Mouse (Mus musculus): ENCODE measurements around the gene Zfp653. TPM values are rescaled to one million over a fixed set of nuclear protein-coding genes. Genes with fewer than 3 reads are reported as not detected.

The Zfp653 gene
- polyA plus RNA-seq, 1 experiment: 8.0 TPM

DNA sequence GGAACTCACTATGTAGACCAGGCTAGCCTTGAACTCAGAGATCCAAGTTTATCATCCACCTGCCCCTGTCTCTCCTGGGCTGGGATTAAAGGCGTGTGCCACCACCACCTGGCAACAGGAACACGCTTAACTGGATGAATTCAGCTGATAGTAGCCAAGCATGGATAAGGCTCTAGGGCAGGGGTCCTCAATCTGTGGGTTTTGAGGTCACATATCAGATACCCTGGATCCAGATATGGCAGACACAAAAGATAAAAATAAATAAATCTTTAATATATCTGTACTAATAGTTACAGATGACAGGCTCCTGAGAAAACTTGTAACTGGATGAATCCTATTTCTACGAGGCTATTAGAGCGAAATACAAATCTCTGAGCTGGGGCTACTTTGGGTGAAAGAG lies 44.5 kb upstream of the Zfp653 start:
- H3K79me2 ChIP-seq (ENCODE audit: control insufficient read depth, insufficient read depth): peaks cover 30% of the 10 kb centered on the region
- TF ChIP-seq CTCF (IDR thresholded peaks at IDR 0.05; ENCODE audit: control insufficient read depth, insufficient read depth, insufficient read length): no peak
- TF ChIP-seq MYOD1 (IDR thresholded peaks at IDR 0.05; ENCODE audit: control insufficient read depth, insufficient read length, low read depth): no peak
- TF ChIP-seq USF1 (IDR thresholded peaks at IDR 0.05; ENCODE audit: low read depth): no peak
- no peak for TF ChIP-seq MAX (IDR thresholded peaks at IDR 0.05)
- TF ChIP-seq MYOG (IDR thresholded peaks at IDR 0.05; ENCODE audit: control insufficient read depth, extremely low read depth, insufficient read length): no peak
- no peak for TF ChIP-seq CEBPB (IDR thresholded peaks at IDR 0.05; ENCODE audit: low read depth)
- no peak for TF ChIP-seq FOSL1 (IDR thresholded peaks at IDR 0.05; ENCODE audit: insufficient read depth, low read length, poor library complexity, severe bottlenecking)
- H3K4me3 ChIP-seq (ENCODE audit: insufficient read depth, poor library complexity, severe bottlenecking): no peak overlapping the region
- H3K79me3 ChIP-seq (ENCODE audit: low read depth): peaks cover 16% of the 10 kb centered on the region
- H3K36me3 ChIP-seq (ENCODE audit: control insufficient read depth, insufficient read depth): peaks cover 15% of the 10 kb centered on the region
- H3K27me3 ChIP-seq (ENCODE audit: control insufficient read depth, insufficient read depth, insufficient read length): no peaks in the 10 kb centered on the region
- no peak overlapping the region for H3ac ChIP-seq (ENCODE audit: control insufficient read depth, insufficient read length, low read depth)

DNA sequence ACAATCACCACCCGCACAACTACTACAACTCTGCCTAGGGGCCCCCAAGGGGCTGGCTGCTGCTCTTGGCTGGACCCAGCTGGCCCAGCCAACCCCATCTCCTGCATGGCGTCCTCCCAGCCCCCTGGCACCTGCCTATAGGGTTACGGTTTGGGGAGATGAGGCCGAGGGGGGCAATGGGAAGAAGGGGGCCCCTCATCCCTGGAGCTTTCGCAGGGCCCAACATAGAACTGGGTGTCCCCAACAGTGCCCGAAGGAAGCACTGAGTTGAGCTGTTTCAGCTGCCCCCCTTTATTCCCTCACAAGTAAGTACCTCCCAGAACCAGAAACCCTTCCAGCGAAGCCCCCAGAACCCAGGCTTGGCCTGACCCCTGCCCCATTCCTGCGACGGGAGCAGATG lies 37.0 kb upstream of the Zfp653 start:
- no peak for TF ChIP-seq MYOD1 (IDR thresholded peaks at IDR 0.05; ENCODE audit: control insufficient read depth, insufficient read length, low read depth)
- Histone ChIP-seq H3ac (ENCODE audit: control insufficient read depth, insufficient read length, low read depth) (no peak overlapping the region), H3K4me3 (ENCODE audit: insufficient read depth, poor library complexity, severe bottlenecking) (no peak overlapping the region), H3K79me3 (ENCODE audit: low read depth) (no peaks in the 10 kb centered on the region), H3K27me3 (ENCODE audit: control insufficient read depth, insufficient read depth, insufficient read length) (no peaks in the 10 kb centered on the region), H3K79me2 (ENCODE audit: control insufficient read depth, insufficient read depth) (no peaks in the 10 kb centered on the region), H3K36me3 (ENCODE audit: control insufficient read depth, insufficient read depth) (peaks cover 12% of the 10 kb centered on the region)

GRCm38 (mm10) chr9:22099922-22100321 lies 28.7 kb upstream of the Zfp653 start:
- H3K4me3 ChIP-seq (ENCODE audit: insufficient read depth, poor library complexity, severe bottlenecking): no peak overlapping the region
- no peaks in the 10 kb centered on the region for H3K27me3 ChIP-seq (ENCODE audit: control insufficient read depth, insufficient read depth, insufficient read length)

DNA sequence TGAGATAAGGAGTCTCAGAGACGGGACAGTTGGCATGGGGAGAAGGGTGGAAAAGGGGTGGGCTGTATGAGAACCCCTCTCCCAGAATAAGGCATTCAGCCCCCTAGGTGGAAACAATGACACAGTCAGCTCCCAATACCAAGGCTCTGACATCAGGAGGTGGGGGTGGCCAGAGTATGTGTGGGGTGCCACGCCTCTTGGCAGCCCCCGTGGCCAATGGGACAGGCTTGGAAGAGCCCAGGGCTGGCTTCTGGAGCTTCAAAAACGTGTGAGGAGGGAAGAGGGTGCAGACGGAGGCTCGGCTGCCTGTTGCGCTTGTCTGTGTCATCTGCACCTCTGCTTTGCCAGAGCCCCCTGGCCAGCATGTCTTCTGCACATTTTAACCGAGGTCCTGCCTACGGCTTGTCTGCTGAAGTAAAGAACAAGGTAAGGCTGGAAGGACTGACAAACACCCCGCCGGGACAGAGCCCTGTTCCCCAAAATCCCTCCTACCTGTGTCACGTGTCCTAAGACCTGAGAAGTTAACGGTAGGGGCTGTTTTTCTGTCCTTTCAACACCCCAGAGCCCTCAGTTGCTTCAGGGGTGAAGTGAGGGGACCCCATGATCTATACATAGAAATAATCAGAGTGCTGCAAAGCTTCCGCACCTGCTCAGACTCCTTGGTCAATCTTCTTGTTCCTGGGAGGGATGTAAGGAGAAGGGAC lies 28.0 kb upstream of the Zfp653 start, which contains the start of gene Cnn1:
TSS of gene Cnn1 (plus strand) at position 224 of the 704 bp plus-strand sequence.
- no peaks in the 10 kb centered on the region for H3K79me3 ChIP-seq (ENCODE audit: low read depth)
- H3K36me3 ChIP-seq (ENCODE audit: control insufficient read depth, insufficient read depth): no peaks in the 10 kb centered on the region
- peak within 1 kb of the TSS; percentile 62 for H3ac ChIP-seq (ENCODE audit: control insufficient read depth, insufficient read length, low read depth)
- H3K27me3 ChIP-seq (ENCODE audit: control insufficient read depth, insufficient read depth, insufficient read length): no peaks in the 10 kb centered on the region
- H3K79me2 ChIP-seq (ENCODE audit: control insufficient read depth, insufficient read depth): no peaks in the 10 kb centered on the region
- no peak for TF ChIP-seq CEBPB (IDR thresholded peaks at IDR 0.05; ENCODE audit: low read depth)
- no peak for TF ChIP-seq MAX (IDR thresholded peaks at IDR 0.05)
- no peak for TF ChIP-seq MYOD1 (IDR thresholded peaks at IDR 0.05; ENCODE audit: control insufficient read depth, insufficient read length, low read depth)
- TF ChIP-seq MYOG (IDR thresholded peaks at IDR 0.05; ENCODE audit: control insufficient read depth, extremely low read depth, insufficient read length): no peak
- peak; percentile 53 for TF ChIP-seq USF1 (IDR thresholded peaks at IDR 0.05; ENCODE audit: low read depth)
- TF ChIP-seq FOSL1 (IDR thresholded peaks at IDR 0.05; ENCODE audit: insufficient read depth, low read length, poor library complexity, severe bottlenecking): no peak
- TF ChIP-seq CTCF (IDR thresholded peaks at IDR 0.05; ENCODE audit: control insufficient read depth, insufficient read depth, insufficient read length): no peak
- no peak within 1 kb of the TSS for H3K4me3 ChIP-seq (ENCODE audit: insufficient read depth, poor library complexity, severe bottlenecking)

More at GRCm38 (mm10) chr9:22099922-22100321, 28.7 kb upstream of the Zfp653 start:
- Histone ChIP-seq H3K36me3 (ENCODE audit: control insufficient read depth, insufficient read depth) (no peaks in the 10 kb centered on the region), H3K79me3 (ENCODE audit: low read depth) (no peaks in the 10 kb centered on the region), H3K79me2 (ENCODE audit: control insufficient read depth, insufficient read depth) (no peaks in the 10 kb centered on the region), H3ac (ENCODE audit: control insufficient read depth, insufficient read length, low read depth) (peak overlapping the region; percentile 62)
- TF ChIP-seq CEBPB (IDR thresholded peaks at IDR 0.05; ENCODE audit: low read depth) (no peak), USF1 (IDR thresholded peaks at IDR 0.05; ENCODE audit: low read depth) (no peak), MAX (IDR thresholded peaks at IDR 0.05) (no peak), MYOD1 (IDR thresholded peaks at IDR 0.05; ENCODE audit: control insufficient read depth, insufficient read length, low read depth) (no peak), MYOG (IDR thresholded peaks at IDR 0.05; ENCODE audit: control insufficient read depth, extremely low read depth, insufficient read length) (no peak), CTCF (IDR thresholded peaks at IDR 0.05; ENCODE audit: control insufficient read depth, insufficient read depth, insufficient read length) (no peak), FOSL1 (IDR thresholded peaks at IDR 0.05; ENCODE audit: insufficient read depth, low read length, poor library complexity, severe bottlenecking) (no peak)

DNA sequence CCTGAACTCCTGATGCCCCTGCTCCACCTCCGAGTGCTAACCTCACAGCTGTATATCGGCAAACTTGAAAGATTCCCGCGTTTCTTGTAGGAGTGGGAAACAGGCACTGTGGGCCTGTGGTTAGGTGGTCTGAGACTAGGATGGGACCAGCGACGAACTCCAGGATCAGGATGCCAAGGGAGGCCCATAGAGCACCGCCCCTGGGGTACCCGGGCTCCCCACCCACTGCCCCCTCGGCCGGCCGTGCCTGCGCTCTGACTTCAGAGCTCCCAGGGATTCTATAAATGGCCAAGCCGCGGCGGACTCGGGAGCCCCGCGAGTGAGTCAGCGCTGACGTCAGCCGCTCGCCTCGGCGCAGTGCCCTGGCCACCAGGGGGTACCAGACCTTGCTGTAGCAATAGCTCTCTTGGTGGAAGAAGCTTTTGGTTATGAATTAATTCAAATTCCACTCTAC lies 24.7 kb upstream of the Zfp653 start:
- Histone ChIP-seq H3K36me3 (ENCODE audit: control insufficient read depth, insufficient read depth) (no peaks in the 10 kb centered on the region), H3K27me3 (ENCODE audit: control insufficient read depth, insufficient read depth, insufficient read length) (no peaks in the 10 kb centered on the region), H3K4me3 (ENCODE audit: insufficient read depth, poor library complexity, severe bottlenecking) (no peak overlapping the region), H3ac (ENCODE audit: control insufficient read depth, insufficient read length, low read depth) (peak overlapping the region; percentile 57), H3K79me2 (ENCODE audit: control insufficient read depth, insufficient read depth) (no peaks in the 10 kb centered on the region), H3K79me3 (ENCODE audit: low read depth) (no peaks in the 10 kb centered on the region)
- TF ChIP-seq CTCF (IDR thresholded peaks at IDR 0.05; ENCODE audit: control insufficient read depth, insufficient read depth, insufficient read length): peak; percentile 78
- no peak for TF ChIP-seq FOSL1 (IDR thresholded peaks at IDR 0.05; ENCODE audit: insufficient read depth, low read length, poor library complexity, severe bottlenecking)

GRCm38 (mm10) chr9:22092746-22093145 lies 21.6 kb upstream of the Zfp653 start:
- no peaks in the 10 kb centered on the region for H3K79me3 ChIP-seq (ENCODE audit: low read depth)
- TF ChIP-seq MYOG (IDR thresholded peaks at IDR 0.05; ENCODE audit: control insufficient read depth, extremely low read depth, insufficient read length): no peak
- no peak for TF ChIP-seq MAX (IDR thresholded peaks at IDR 0.05)
- no peak for TF ChIP-seq USF1 (IDR thresholded peaks at IDR 0.05; ENCODE audit: low read depth)
- no peak for TF ChIP-seq FOSL1 (IDR thresholded peaks at IDR 0.05; ENCODE audit: insufficient read depth, low read length, poor library complexity, severe bottlenecking)
- TF ChIP-seq CEBPB (IDR thresholded peaks at IDR 0.05; ENCODE audit: low read depth): no peak
- TF ChIP-seq MYOD1 (IDR thresholded peaks at IDR 0.05; ENCODE audit: control insufficient read depth, insufficient read length, low read depth): no peak
- TF ChIP-seq CTCF (IDR thresholded peaks at IDR 0.05; ENCODE audit: control insufficient read depth, insufficient read depth, insufficient read length): no peak
- H3K4me3 ChIP-seq (ENCODE audit: insufficient read depth, poor library complexity, severe bottlenecking): no peak overlapping the region
- no peaks in the 10 kb centered on the region for H3K27me3 ChIP-seq (ENCODE audit: control insufficient read depth, insufficient read depth, insufficient read length)
- no peaks in the 10 kb centered on the region for H3K79me2 ChIP-seq (ENCODE audit: control insufficient read depth, insufficient read depth)
- no peaks in the 10 kb centered on the region for H3K36me3 ChIP-seq (ENCODE audit: control insufficient read depth, insufficient read depth)
- H3ac ChIP-seq (ENCODE audit: control insufficient read depth, insufficient read length, low read depth): no peak overlapping the region

Data from C2C12 (cell line).